Mouse (Mus musculus) G1E-ER4 (cell line): ENCODE measurements around the gene Haspin. TPM values are rescaled to one million over a fixed set of nuclear protein-coding genes. Genes with fewer than 3 reads are reported as not detected.

Experiments
- GATA1 ChIP-seq: IDR thresholded peaks from one replicate; pipeline ENCODE4 v1.8.0; 2012; ENCODE audit warnings: low read length, inconsistent platforms
- polyA plus RNA-seq: library from polyadenylated mRNA; stranded (reverse); fragments of >175 nt; gene quantifications from 2 replicates; pipeline ENCODE4 v1.2.3, GENCODE M21; 2012

Haspin gene
- 26.0 and 32.8 TPM in 2 replicates for polyA plus RNA-seq

GRCm38 (mm10) chr11:73137591-73138501 lies at the start of gene Haspin:
TSS of gene Haspin (minus strand) at chr11:73138294.
- TF ChIP-seq GATA1 = no peak

- TF ChIP-seq GATA1 = no peak
Measured at GRCm38 (mm10) chr11:73187231-73187630, 49.1 kb upstream of the Haspin start.

GRCm38 (mm10) chr11:73185872-73186615 lies 48.0 kb upstream of the Haspin start:
- TF ChIP-seq GATA1 = no peak

GRCm38 (mm10) chr11:73177895-73178294 lies 39.8 kb upstream of the Haspin start:
- TF ChIP-seq GATA1 = no peak

- TF ChIP-seq GATA1 = no peak
Measured at GRCm38 (mm10) chr11:73177509-73177875, 39.4 kb upstream of the Haspin start.

- TF ChIP-seq GATA1 = no peak
Measured at GRCm38 (mm10) chr11:73176608-73177508, 38.8 kb upstream of the Haspin start, which contains the start of the genes Emc6 and Tax1bp3. TSS of gene Emc6 (minus strand) at chr11:73177037. TSS of gene Tax1bp3 (plus strand) at chr11:73177083.

GRCm38 (mm10) chr11:73176186-73176585 lies 38.1 kb upstream of the Haspin start:
- no peak for TF ChIP-seq GATA1

- no peak for TF ChIP-seq GATA1
Measured at GRCm38 (mm10) chr11:73175612-73176011, 37.5 kb upstream of the Haspin start.

- TF ChIP-seq GATA1 = no peak
Measured at GRCm38 (mm10) chr11:73172186-73172585, 34.1 kb upstream of the Haspin start.

- TF ChIP-seq GATA1 = no peak
Measured at GRCm38 (mm10) chr11:73169231-73169630, 31.1 kb upstream of the Haspin start.

- no peak for TF ChIP-seq GATA1
Measured at GRCm38 (mm10) chr11:73168576-73168975, 30.5 kb upstream of the Haspin start.

GRCm38 (mm10) chr11:73168071-73168470 lies 30.0 kb upstream of the Haspin start:
- no peak for TF ChIP-seq GATA1

- no peak for TF ChIP-seq GATA1
Measured at GRCm38 (mm10) chr11:73162284-73162683, 24.2 kb upstream of the Haspin start.

- no peak for TF ChIP-seq GATA1
Measured at GRCm38 (mm10) chr11:73161616-73162015, 23.5 kb upstream of the Haspin start.

GRCm38 (mm10) chr11:73160811-73161200 lies 22.7 kb upstream of the Haspin start:
- TF ChIP-seq GATA1 = no peak
